Mouse (Mus musculus) cerebellum, adult 2 months (tissue): ENCODE data around the gene Gm44503.

ENCODE experiments used
- CTCF ChIP-seq: fragments of 200-500 bp; IDR thresholded peaks from 2 replicates; pipeline ENCODE4 v1.5.1; 2011; ENCODE audit warnings: low read depth, mild to moderate bottlenecking, control low read depth, low read length, moderate library complexity, borderline replicate concordance; ENCODE audit not compliant: insufficient read depth
- POLR2A ChIP-seq: fragments of 200-500 bp; IDR thresholded peaks from 2 replicates; pipeline ENCODE4 v1.6.1; 2011; ENCODE audit warnings: low read length, control low read depth, borderline replicate concordance; ENCODE audit not compliant: insufficient read depth

- TF ChIP-seq POLR2A, result no peak
- TF ChIP-seq CTCF, result no peak
Observed at GRCm38 (mm10) chr9:72915728-72916127, 42.9 kb upstream of the Gm44503 start.
